Mouse (Mus musculus) ES-E14 (cell line): ENCODE results near the gene Fbl.

Experiments used
- HCFC1 ChIP-seq: IDR thresholded peaks from 2 replicates; pipeline ENCODE4 v1.6.1; 2012; ENCODE audit warnings: low read length, inconsistent platforms, borderline replicate concordance; ENCODE audit not compliant: insufficient read depth
- MAFK ChIP-seq: IDR thresholded peaks from 2 replicates; pipeline ENCODE4 v1.6.1; 2014; ENCODE audit warnings: mild to moderate bottlenecking, low read depth, low read length, inconsistent platforms; ENCODE audit not compliant: insufficient read depth
- ZC3H11A ChIP-seq: IDR thresholded peaks from 2 replicates; pipeline ENCODE4 v1.6.1; 2012; ENCODE audit warnings: low read depth, mild to moderate bottlenecking, inconsistent platforms, low read length, borderline replicate concordance
- ZNF384 ChIP-seq: IDR thresholded peaks from 2 replicates; pipeline ENCODE4 v1.6.1; 2012; ENCODE audit warnings: low read depth, low read length, inconsistent platforms

DNA sequence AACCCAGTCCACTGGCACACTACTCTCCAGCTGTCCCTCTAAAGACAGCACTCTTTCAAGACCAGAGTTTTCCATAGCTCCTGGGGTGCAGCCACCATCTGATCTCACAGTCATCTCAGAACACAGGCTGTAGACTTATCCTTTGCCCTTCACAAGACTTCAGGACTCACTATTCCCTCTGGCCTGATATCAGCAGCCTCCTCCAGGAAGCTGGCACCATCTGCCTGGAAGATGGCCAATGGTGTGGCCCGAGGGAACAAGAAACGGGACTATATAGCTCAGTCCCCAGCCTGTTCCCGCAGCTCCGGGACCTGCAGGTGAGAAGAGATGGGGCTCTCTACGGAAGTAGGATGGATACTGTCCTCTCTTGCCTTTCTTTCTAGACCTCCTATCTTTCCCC, 40.3 kb upstream of the Fbl start, which contains the start of gene 9530053A07Rik:
- no peak for TF ChIP-seq ZC3H11A
- no peak for TF ChIP-seq ZNF384
- TF ChIP-seq HCFC1: no peak
- no peak for TF ChIP-seq MAFK
